ENCODE assay signal across 8 mouse cellular contexts in genomic region chr13:67108194-67108820, GRCm38 (mm10). TPM values are rescaled to one million over a fixed set of nuclear protein-coding genes. Genes with fewer than 3 reads are reported as not detected.
A peak's percentile ranks its signal among the peaks of the same experiment; 100 is the strongest.
DNase-seq lines count a peak whose midpoint lies in the region; ATAC-seq lines count a peak whose summit lies in the region.

TSS of gene Gm28557 (minus strand) at chr13:67108604.

- 0 out of 2 replicates have a peak, but pooled peaks cover 2% of the 10 kb centered on the region for H3K36me3 ChIP-seq in hindbrain, embryonic 13.5 days

- H3K27me3 ChIP-seq in hindbrain, embryonic 13.5 days = no peaks in the 10 kb centered on the region

- peak within 1 kb of the TSS; percentile 66 for H3K4me2 ChIP-seq in hindbrain, embryonic 13.5 days

- H3K4me3 ChIP-seq in hindbrain, embryonic 13.5 days = peak within 1 kb of the TSS; percentile 57

- WGBS in hindbrain, embryonic 13.5 days = 0% methylated on average over 17 of the region's 17 CpGs

- H3K27ac ChIP-seq in hindbrain, embryonic 13.5 days = peak within 1 kb of the TSS; percentile 69

- ATAC-seq in hindbrain, embryonic 13.5 days (ENCODE audit: low FRiP score) = peak; percentile 98

- H3K9ac ChIP-seq in hindbrain, embryonic 13.5 days = peak within 1 kb of the TSS; percentile 69

- H3K9me3 ChIP-seq in hindbrain, embryonic 13.5 days = no peaks in the 10 kb centered on the region

- peaks cover 9% of the 10 kb centered on the region for H3K4me1 ChIP-seq in hindbrain, embryonic 13.5 days (replicated peaks)

- DNase-seq in R1 (ENCODE audit: low read depth, low spot score) = peak; percentile 99
- peak; percentile 93 to 94 for DNase-seq in cerebellum, postnatal 14 days
- DNase-seq in frontal cortex, postnatal 14 days (ENCODE audit: low spot score in 2 of 2) = peak; percentile 88 to 90
- DNase-seq in layer of hippocampus, postnatal 25 days (ENCODE audit: extremely low spot score in 1 of 2, low spot score in 1 of 2) = peak; percentile 55 to 89
- peak; percentile 97 for DNase-seq in lung, postnatal 25 days (ENCODE audit: low spot score)
- peak; percentile 98 for DNase-seq in retina, embryonic 14.5 days (ENCODE audit: low spot score)
- peak; percentile 87 for DNase-seq in thymus, postnatal 4 days

RNA-seq across cellular contexts. Expression of gene Gm28557, which starts in this region (rescaled TPM):
- 1.4 and 1.7 TPM in 2 replicates for polyA plus RNA-seq in hindbrain, embryonic 13.5 days (2015; fragmentation: Nextera tagmentation; extraction: Ambion mirVana)
- total RNA-seq in layer of hippocampus, postnatal 25 days (2021) = 1 to 10 TPM; 2.6 to 3.0 TPM

Comparison
In these comparisons a context has a peak if more than half of its experiments do, and no peak if none do; other contexts are left out.
1. Peak in every context shown above with its lines: DNase-seq, ATAC-seq, H3K4me3 ChIP-seq and H3K27ac ChIP-seq.